Comparison of ENCODE assay signal across 8 mouse cellular contexts in the genomic region with DNA sequence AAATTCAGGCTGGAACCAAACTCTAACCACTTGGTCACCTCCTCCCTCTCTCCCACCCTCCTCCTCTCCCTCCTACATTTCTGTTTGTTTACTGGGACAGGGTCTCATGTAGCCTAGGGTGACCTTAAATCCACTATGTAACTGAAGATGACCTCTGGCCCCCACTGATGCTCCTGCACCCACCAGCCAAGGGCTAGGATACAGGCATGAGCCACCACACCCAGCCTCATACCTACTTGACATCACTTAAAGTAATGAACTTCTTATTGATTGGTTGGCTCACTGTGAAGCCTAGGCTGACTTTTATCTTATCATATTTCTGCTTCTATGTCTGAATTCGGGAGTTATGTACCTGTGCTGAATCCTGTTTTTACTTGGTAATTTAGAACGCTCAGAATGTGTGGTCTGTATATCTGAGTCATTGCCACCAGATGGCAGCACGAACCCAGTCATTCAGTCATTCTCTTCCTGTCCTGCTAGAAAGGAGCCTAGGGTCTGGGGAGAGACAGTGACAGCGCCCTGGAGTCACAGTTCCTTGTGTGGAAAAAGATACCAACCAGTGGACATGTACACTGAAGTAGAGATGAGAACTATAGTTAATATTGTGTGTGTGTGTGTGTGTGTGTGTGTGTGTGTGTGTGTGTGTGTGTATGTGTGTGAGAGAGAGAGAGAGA. TPM values are rescaled to one million over a fixed set of nuclear protein-coding genes. Genes with fewer than 3 reads are reported as not detected.
DNase-seq lines count a peak whose midpoint lies in the region; ATAC-seq and TF ChIP-seq lines count a peak whose summit lies in the region.

No protein-coding gene starts in this region.

- no peaks in the 10 kb centered on the region for H3K9me3 ChIP-seq in MEL (replicated peaks; ENCODE audit: insufficient read depth, low read length)
- no peaks in the 10 kb centered on the region for H3K9me3 ChIP-seq in forebrain, embryonic 11.5 days (ENCODE audit: control insufficient read depth, low read length)
- H3K9me3 ChIP-seq in lung, embryonic 16.5 days (ENCODE audit: control insufficient read depth, low read length): no peaks in the 10 kb centered on the region

- ATAC-seq in forebrain, embryonic 11.5 days (replicated peaks; ENCODE audit: low FRiP score): peak; percentile 77
- ATAC-seq in lung, embryonic 16.5 days (ENCODE audit: low read depth): peak; percentile 87
- ATAC-seq in monocyte, adult 5-6 weeks (replicated peaks; ENCODE audit: insufficient number of reproducible peaks, low FRiP score, low TSS enrichment, poor library complexity, severe bottlenecking): no peak; the same call in 1 of the 2 replicates

- intact Hi-C loops in heart, postnatal 10 days (cut with DNase I): loop anchor here (1.0 to 10.0 kb wide), 4 partner anchors 123 to 650 kb away; partner anchors contain the start of gene St8sia1

- no peak overlapping the region for H3K27ac ChIP-seq in MEL (ENCODE audit: control insufficient read depth, low read depth, low read length)
- H3K27ac ChIP-seq in forebrain, embryonic 11.5 days (ENCODE audit: low read depth, low read length): no peak overlapping the region
- no peak overlapping the region for H3K27ac ChIP-seq in lung, embryonic 16.5 days (ENCODE audit: low read length)

- no peaks in the 10 kb centered on the region for H3K4me1 ChIP-seq in MEL (ENCODE audit: control insufficient read depth in 1 of 2, insufficient read depth in 2 of 2, low read length in 2 of 2)
- no peaks in the 10 kb centered on the region for H3K4me1 ChIP-seq in forebrain, embryonic 11.5 days (replicated peaks; ENCODE audit: control insufficient read depth, insufficient read depth, low read length)
- peaks cover 11% of the 10 kb centered on the region; the same call in 1 of the 2 replicates for H3K4me1 ChIP-seq in lung, embryonic 16.5 days (replicated peaks; ENCODE audit: control insufficient read depth, insufficient read depth, low read length)

- WGBS in forebrain, embryonic 11.5 days: 5% methylated on average over 4 of the region's 4 CpGs
- 2% methylated on average over 4 of the region's 4 CpGs for WGBS in lung, embryonic 16.5 days

- TF ChIP-seq EP300 in MEL (IDR thresholded peaks at IDR 0.05; ENCODE audit: low read depth in 1 of 2, low read length in 2 of 2): no peak

- TF ChIP-seq CTCF in MEL (IDR thresholded peaks at IDR 0.05 in 2 of 3, conservative IDR thresholded peaks at IDR 0.05 in 1 of 3; ENCODE audit: control insufficient read depth in 1 of 3, insufficient read depth in 1 of 3, low read depth in 2 of 3, low read length in 3 of 3, poor library complexity in 1 of 3, severe bottlenecking in 1 of 3): peak; percentile 49 to 88 (median 70)

- no peaks in the 10 kb centered on the region for H3K36me3 ChIP-seq in MEL (ENCODE audit: control insufficient read depth in 1 of 2, insufficient read depth in 2 of 2, low read length in 2 of 2)
- H3K36me3 ChIP-seq in forebrain, embryonic 11.5 days (ENCODE audit: control insufficient read depth, insufficient read depth, low read length): no peaks in the 10 kb centered on the region
- H3K36me3 ChIP-seq in lung, embryonic 16.5 days (ENCODE audit: control insufficient read depth, insufficient read depth, low read length): no peaks in the 10 kb centered on the region

- H3K79me2 ChIP-seq in MEL (ENCODE audit: control insufficient read depth, insufficient read depth, low read length, poor library complexity): no peaks in the 10 kb centered on the region

- no peaks in the 10 kb centered on the region for H3K27me3 ChIP-seq in MEL (ENCODE audit: control insufficient read depth in 1 of 2, insufficient read depth in 2 of 2, low read length in 2 of 2)
- H3K27me3 ChIP-seq in forebrain, embryonic 11.5 days (ENCODE audit: control insufficient read depth, insufficient read depth, low read length): no peaks in the 10 kb centered on the region
- H3K27me3 ChIP-seq in lung, embryonic 16.5 days (ENCODE audit: control insufficient read depth, insufficient read depth, low read depth, low read length): no peaks in the 10 kb centered on the region

- H3K9ac ChIP-seq in MEL (ENCODE audit: control insufficient read depth, low read depth, low read length, poor library complexity, severe bottlenecking): no peak overlapping the region
- H3K9ac ChIP-seq in forebrain, embryonic 11.5 days (ENCODE audit: low read length): no peak overlapping the region
- no peak overlapping the region for H3K9ac ChIP-seq in lung, embryonic 16.5 days (ENCODE audit: low read length)

- TF ChIP-seq POLR2A in MEL (IDR thresholded peaks at IDR 0.05; ENCODE audit: control insufficient read depth in 1 of 2, insufficient read depth in 1 of 2, low read depth in 1 of 2, low read length in 2 of 2, poor library complexity in 1 of 2): no peak

- H3K4me2 ChIP-seq in forebrain, embryonic 11.5 days (ENCODE audit: low read depth, low read length, severe bottlenecking): no peak overlapping the region
- no peak overlapping the region for H3K4me2 ChIP-seq in lung, embryonic 16.5 days (ENCODE audit: low read depth, low read length)

- TF ChIP-seq RAD21 in MEL (IDR thresholded peaks at IDR 0.05; ENCODE audit: low read depth, low read length): peak; percentile 90

- H3K4me3 ChIP-seq in MEL (ENCODE audit: control insufficient read depth in 1 of 2, insufficient read depth in 1 of 2, low read depth in 2 of 2, low read length in 2 of 2): no peak overlapping the region
- H3K4me3 ChIP-seq in forebrain, embryonic 11.5 days (ENCODE audit: low read depth, low read length): no peak overlapping the region
- no peak overlapping the region for H3K4me3 ChIP-seq in lung, embryonic 16.5 days (ENCODE audit: low read length)

- peak; percentile 57 for DNase-seq in MEL (ENCODE audit: low read depth, low spot score)
- DNase-seq in adrenal gland, postnatal 36 days: peak; percentile 71 to 76
- peak; percentile 75 for DNase-seq in forebrain, embryonic 11.5 days (ENCODE audit: low spot score)
- peak; percentile 74 to 87 for DNase-seq in heart, postnatal 10 days
- peak; percentile 86 to 87 for DNase-seq in kidney, postnatal 4 days
- DNase-seq in retina, postnatal 7 days (ENCODE audit: low read depth, low spot score): peak; percentile 60

TF ChIP-seq in MEL, 35 proteins besides CTCF, POLR2A, EP300 and RAD21:
- TF ChIP-seq ZNF384 (IDR thresholded peaks at IDR 0.05; ENCODE audit: low read depth, low read length) (no peak), MAFK (IDR thresholded peaks at IDR 0.05; ENCODE audit: borderline replicate concordance, low read depth, low read length) (no peak), ZC3H11A (IDR thresholded peaks at IDR 0.05; ENCODE audit: low read depth, low read length) (peak; percentile 92), MAX (IDR thresholded peaks at IDR 0.05; ENCODE audit: low read length) (no peak), TAL1 (IDR thresholded peaks at IDR 0.05; ENCODE audit: low read length) (no peak), ZKSCAN1 (IDR thresholded peaks at IDR 0.05; ENCODE audit: low read depth, low read length) (no peak), SMC3 (IDR thresholded peaks at IDR 0.05; ENCODE audit: low read depth, low read length) (peak; percentile 97), CHD2 (IDR thresholded peaks at IDR 0.05; ENCODE audit: low read length) (no peak)

RNA-seq across cellular contexts. Expression of gene Ldhb, which starts 17.0 kb away (rescaled TPM):
- total RNA-seq in MEL (2012; rRNA removed): not detected in 2 replicates
- not detected for polyA plus RNA-seq in MEL (2012; ENCODE audit: insufficient read depth in 1 of 2, insufficient read length in 2 of 2, low read depth in 1 of 2, low replicate concordance in 2 of 2, missing spikeins in 1 of 2)
- total RNA-seq in adrenal gland, postnatal 36 days (2021): 100 to 1,000 TPM; 184 to 196 TPM
- polyA plus RNA-seq in forebrain, embryonic 11.5 days (2014; fragmentation: Nextera tagmentation; extraction: Ambion mirVana): 420 and 433 TPM in 2 replicates
- 1,000 to 10,000 TPM; 1,648 to 1,721 TPM for total RNA-seq in heart, postnatal 10 days (2021)
- polyA plus RNA-seq in lung, embryonic 16.5 days (2015; fragmentation: Nextera tagmentation; extraction: Ambion mirVana): 226 and 231 TPM in 2 replicates
- 3.5 to 10.0 TPM (median 5.1 TPM) in 3 replicates for total RNA-seq in monocyte, adult 5-6 weeks (2017)

RNA-seq across cellular contexts. Expression of gene Kcnj8, which starts 46.6 kb away (rescaled TPM):
- total RNA-seq in MEL (2012; rRNA removed): not detected in 2 replicates
- polyA plus RNA-seq in MEL (2012; ENCODE audit: insufficient read depth in 1 of 2, insufficient read length in 2 of 2, low read depth in 1 of 2, low replicate concordance in 2 of 2, missing spikeins in 1 of 2): not detected
- 10 to 100 TPM; 10.4 to 10.7 TPM for total RNA-seq in adrenal gland, postnatal 36 days (2021)
- 4.0 and 5.5 TPM in 2 replicates for polyA plus RNA-seq in forebrain, embryonic 11.5 days (2014; fragmentation: Nextera tagmentation; extraction: Ambion mirVana)
- 10 to 100 TPM; 40.4 to 46.7 TPM for total RNA-seq in heart, postnatal 10 days (2021)
- 17.8 and 18.8 TPM in 2 replicates for polyA plus RNA-seq in lung, embryonic 16.5 days (2015; fragmentation: Nextera tagmentation; extraction: Ambion mirVana)
- 19.0 to 39.8 TPM (median 23.1 TPM) in 3 replicates for total RNA-seq in monocyte, adult 5-6 weeks (2017)

RNA-seq across cellular contexts. Expression of gene Gys2, which starts 51.9 kb away (rescaled TPM):
- not detected in 2 replicates for total RNA-seq in MEL (2012; rRNA removed)
- polyA plus RNA-seq in MEL (2012; ENCODE audit: insufficient read depth in 1 of 2, insufficient read length in 2 of 2, low read depth in 1 of 2, low replicate concordance in 2 of 2, missing spikeins in 1 of 2): not detected
- total RNA-seq in adrenal gland, postnatal 36 days (2021): 1 to 10 TPM; 2.9 to 8.3 TPM
- not detected in 2 replicates for polyA plus RNA-seq in forebrain, embryonic 11.5 days (2014; fragmentation: Nextera tagmentation; extraction: Ambion mirVana)
- under 1 TPM in 1 of 2 experiments, not detected in 1; 0.19 TPM for total RNA-seq in heart, postnatal 10 days (2021)
- 0.91 TPM in 1 of 2 replicates, not detected in the other for polyA plus RNA-seq in lung, embryonic 16.5 days (2015; fragmentation: Nextera tagmentation; extraction: Ambion mirVana)
- total RNA-seq in monocyte, adult 5-6 weeks (2017): not detected in 3 replicates

Comparison
In these comparisons a context has a peak if more than half of its experiments do, and no peak if none do; other contexts are left out.
1. RNA of gene Ldhb, which starts 17.0 kb away (total RNA-seq): 1,648 to 1,721 TPM in heart, postnatal 10 days and 184 to 196 TPM in adrenal gland, postnatal 36 days; 3.5 to 10.0 TPM in monocyte, adult 5-6 weeks and not detected in MEL; every median in the first group is over 10 times any median in the second.
2. RNA of gene Kcnj8, which starts 46.6 kb away (total RNA-seq): 40.4 to 46.7 TPM in heart, postnatal 10 days, 19.0 to 39.8 TPM in monocyte, adult 5-6 weeks and 10.4 to 10.7 TPM in adrenal gland, postnatal 36 days; not detected in MEL; every median in the first group is over 10 times any median in the second.
3. Peak in every context shown above with its lines, with median percentiles within 50 percentile points of each other: DNase-seq.